14 mouse cellular contexts compared by ENCODE assay signal in genomic region chr16:24517501-24518042, GRCm38 (mm10).
DNase-seq lines count a peak whose midpoint lies in the region; ATAC-seq lines count a peak whose summit lies in the region.
"Had no signal": no experiment of that assay in that cellular context is flagged by ENCODE, and none has a peak within 500 bp of the region (broad histone marks: within the 10 kb centered on the region; RNA-seq: fewer than 3 reads in every experiment).

No protein-coding gene starts in this region.

- no peak overlapping the region for H3K27ac ChIP-seq in heart, embryonic 10.5 days
- no peak overlapping the region for H3K27ac ChIP-seq in hindbrain, embryonic 12.5 days
- H3K27ac ChIP-seq: embryonic facial prominence, embryonic 10.5 days; hindbrain, embryonic 13.5 days; kidney, embryonic 15.5 days; midbrain, embryonic 12.5 days; neural tube, embryonic 12.5 days had no signal

- peak; percentile 70 for DNase-seq in adrenal gland, adult 2 months
- DNase-seq in adrenal gland, postnatal 25 days = no peak
- peak; percentile 67 for DNase-seq in heart, embryonic 10.5 days (ENCODE audit: low spot score)
- no peak for DNase-seq in heart, postnatal 10 days
- peak; percentile 75 for DNase-seq in ZHBTc4 (ENCODE audit: low read depth, low spot score)
- DNase-seq in lung, postnatal 36 days = peak; percentile 78
- no peak for DNase-seq in left cerebral cortex, adult 11 months (ENCODE audit: low spot score)
- DNase-seq: cerebellum, adult 11 months had no signal

- ATAC-seq in hindbrain, embryonic 12.5 days (ENCODE audit: low FRiP score) = no peak

- intact Hi-C loops in heart, postnatal 10 days (cut with DNase I) = no loop called here

- no peaks in the 10 kb centered on the region for H3K36me3 ChIP-seq in heart, embryonic 10.5 days
- no peaks in the 10 kb centered on the region for H3K36me3 ChIP-seq in hindbrain, embryonic 12.5 days
- H3K36me3 ChIP-seq: embryonic facial prominence, embryonic 10.5 days; hindbrain, embryonic 13.5 days; kidney, embryonic 15.5 days; midbrain, embryonic 12.5 days; neural tube, embryonic 12.5 days had no signal

- H3K4me1 ChIP-seq in heart, embryonic 10.5 days = peaks cover 42% of the 10 kb centered on the region
- H3K4me1 ChIP-seq in hindbrain, embryonic 12.5 days = no peaks in the 10 kb centered on the region
- H3K4me1 ChIP-seq: hindbrain, embryonic 13.5 days; midbrain, embryonic 12.5 days; neural tube, embryonic 12.5 days had no signal

- no peaks in the 10 kb centered on the region for H3K9me3 ChIP-seq in heart, embryonic 10.5 days
- H3K9me3 ChIP-seq in hindbrain, embryonic 12.5 days (replicated peaks) = no peaks in the 10 kb centered on the region
- H3K9me3 ChIP-seq: embryonic facial prominence, embryonic 10.5 days; hindbrain, embryonic 13.5 days; kidney, embryonic 15.5 days; midbrain, embryonic 12.5 days; neural tube, embryonic 12.5 days had no signal

- 70% methylated on average over 9 of the region's 9 CpGs for WGBS in heart, embryonic 10.5 days
- 59% methylated on average over 9 of the region's 9 CpGs for WGBS in hindbrain, embryonic 12.5 days

- H3K9ac ChIP-seq in hindbrain, embryonic 12.5 days = no peak overlapping the region
- H3K9ac ChIP-seq: hindbrain, embryonic 13.5 days; kidney, embryonic 15.5 days; midbrain, embryonic 12.5 days; neural tube, embryonic 12.5 days had no signal

- H3K4me3 ChIP-seq in heart, embryonic 10.5 days = no peak overlapping the region
- no peak overlapping the region for H3K4me3 ChIP-seq in hindbrain, embryonic 12.5 days
- H3K4me3 ChIP-seq: embryonic facial prominence, embryonic 10.5 days; hindbrain, embryonic 13.5 days; kidney, embryonic 15.5 days; midbrain, embryonic 12.5 days; neural tube, embryonic 12.5 days had no signal

- no peak overlapping the region for H3K4me2 ChIP-seq in hindbrain, embryonic 12.5 days (replicated peaks)
- H3K4me2 ChIP-seq: hindbrain, embryonic 13.5 days; kidney, embryonic 15.5 days; midbrain, embryonic 12.5 days; neural tube, embryonic 12.5 days had no signal

- no peaks in the 10 kb centered on the region for H3K27me3 ChIP-seq in heart, embryonic 10.5 days (ENCODE audit: insufficient read depth, poor library complexity, severe bottlenecking)
- no peaks in the 10 kb centered on the region for H3K27me3 ChIP-seq in hindbrain, embryonic 12.5 days
- H3K27me3 ChIP-seq: hindbrain, embryonic 13.5 days; kidney, embryonic 15.5 days; midbrain, embryonic 12.5 days; neural tube, embryonic 12.5 days had no signal

Comparison
In these comparisons a context has a peak if more than half of its experiments do, and no peak if none do; other contexts are left out.
1. DNase-seq: peak in adrenal gland, adult 2 months (single experiment), heart, embryonic 10.5 days (single experiment), ZHBTc4 (single experiment) and lung, postnatal 36 days (single experiment); none in adrenal gland, postnatal 25 days (single experiment), heart, postnatal 10 days (0 of 2) and left cerebral cortex, adult 11 months (single experiment).